Mouse (Mus musculus): ENCODE data around the gene Tom1l2.

GRCm38 (mm10) chr11:60230512-60230911, 122.2 kb downstream of the Tom1l2 start:
- TF ChIP-seq CTCF (IDR thresholded peaks at IDR 0.05; ENCODE audit: borderline replicate concordance, extremely low read depth, insufficient read depth, insufficient read length) (no peak), POLR2A (IDR thresholded peaks at IDR 0.05; ENCODE audit: borderline replicate concordance, extremely low read depth, insufficient read depth, insufficient read length, poor library complexity, severe bottlenecking) (no peak)

Measured in brain, embryonic 14.5 days (tissue).